Mouse (Mus musculus) urinary bladder, postnatal 36 days (tissue): Measurements from ENCODE around the gene Sh2d6.
"Not testable (repeated sequence)": the region's sequence is repeated elsewhere in the genome, so short reads cannot be mapped to it uniquely, and the experiment has no call there.

Experiments used
- DNase-seq, 2 experiments: peaks; one replicate each; pipeline ENCODE4 v3.0.0; 2022; ENCODE audit warnings: low spot score in 2 of 2, mixed read lengths in 1 of 2

Sh2d6 gene

GRCm38 (mm10) chr6:72503309-72503708 is 18.2 kb downstream of the Sh2d6 start:
- DNase-seq: no peak

- no peak for DNase-seq
These were observed 22.6 kb downstream of the Sh2d6 start for GRCm38 (mm10) chr6:72498950-72499349.

- DNase-seq: no peak
These were observed 28.6 kb downstream of the Sh2d6 start for GRCm38 (mm10) chr6:72492892-72493291.

GRCm38 (mm10) chr6:72491151-72491550 is 30.4 kb downstream of the Sh2d6 start:
- no peak for DNase-seq

- DNase-seq: no peak
These were observed 32.0 kb downstream of the Sh2d6 start for GRCm38 (mm10) chr6:72489534-72489933.

- DNase-seq: no peak
These were observed 32.7 kb downstream of the Sh2d6 start for GRCm38 (mm10) chr6:72488850-72489249.

- no peak for DNase-seq
These were observed 34.2 kb downstream of the Sh2d6 start for GRCm38 (mm10) chr6:72487282-72487681.

- no peak for DNase-seq
These were observed 35.2 kb downstream of the Sh2d6 start for GRCm38 (mm10) chr6:72486307-72486706.

- no peak for DNase-seq
These were observed 36.6 kb downstream of the Sh2d6 start for GRCm38 (mm10) chr6:72484887-72485286.

- no peak for DNase-seq
These were observed 39.4 kb downstream of the Sh2d6 start for GRCm38 (mm10) chr6:72482156-72482555.

- DNase-seq: no peak
These were observed 41.1 kb downstream of the Sh2d6 start for GRCm38 (mm10) chr6:72480422-72480702.

- no peak for DNase-seq
These were observed 41.7 kb downstream of the Sh2d6 start for GRCm38 (mm10) chr6:72479645-72480421.

GRCm38 (mm10) chr6:72478691-72479090 is 42.8 kb downstream of the Sh2d6 start:
- DNase-seq: not testable (repeated sequence)

- DNase-seq: no peak
These were observed 43.9 kb downstream of the Sh2d6 start for GRCm38 (mm10) chr6:72477621-72478020.

- DNase-seq: no peak
These were observed 44.7 kb downstream of the Sh2d6 start for GRCm38 (mm10) chr6:72476836-72477235.

- no peak for DNase-seq
These were observed 46.1 kb downstream of the Sh2d6 start for GRCm38 (mm10) chr6:72475221-72475985.

- DNase-seq: peak; percentile 23 to 71
These were observed 48.1 kb downstream of the Sh2d6 start for GRCm38 (mm10) chr6:72473264-72474041.

- DNase-seq: no peak
These were observed 55.3 kb downstream of the Sh2d6 start for GRCm38 (mm10) chr6:72466171-72466570.

- DNase-seq: no peak
These were observed 55.9 kb downstream of the Sh2d6 start for GRCm38 (mm10) chr6:72465361-72466157.
